Mouse (Mus musculus) limb, embryonic 14.5 days (tissue): ENCODE data around the gene Rrp9. TPM values are rescaled to one million over a fixed set of nuclear protein-coding genes. Genes with fewer than 3 reads are reported as not detected.
"Not testable (repeated sequence)": the region's sequence is repeated elsewhere in the genome, so short reads cannot be mapped to it uniquely, and the experiment has no call there.

Experiments
- ATAC-seq: fragments of 200-750 bp; cut with Nextera tagmentation; 2 replicates; pipeline ENCODE4 v1.8.0; 2017; ENCODE audit warnings: low read depth, moderate number of reproducible peaks, moderate TSS enrichment; ENCODE audit not compliant: low FRiP score
- DNase-seq: peaks from one replicate; pipeline ENCODE4 v3.0.0-alpha.2; 2015; ENCODE audit warnings: low spot score
- H3K27ac ChIP-seq: fragments of 300-500 bp; sonication (generic); replicated peaks from 2 replicates; pipeline ENCODE4 v1.5.1; 2014; ENCODE audit warnings: low read depth, mild to moderate bottlenecking, low read length, moderate library complexity, mixed read lengths
- H3K27me3 ChIP-seq: fragments of 300-500 bp; sonication (generic); 2 replicates; pipeline ENCODE4 v1.6.1; 2014; ENCODE audit warnings: low read length, mixed read lengths; ENCODE audit not compliant: control insufficient read depth, insufficient read depth
- H3K36me3 ChIP-seq: fragments of 300-500 bp; sonication (generic); 2 replicates; pipeline ENCODE4 v1.6.1; 2014; ENCODE audit warnings: mild to moderate bottlenecking, low read length, moderate library complexity, mixed read lengths; ENCODE audit not compliant: control insufficient read depth, insufficient read depth
- H3K4me1 ChIP-seq: fragments of 300-500 bp; sonication (generic); 2 replicates; pipeline ENCODE4 v1.6.1; 2014; ENCODE audit warnings: antibody characterized with exemption, low read length, mixed read lengths; ENCODE audit not compliant: control insufficient read depth, insufficient read depth
- H3K4me2 ChIP-seq: fragments of 300-500 bp; sonication (generic); replicated peaks from 2 replicates; pipeline ENCODE4 v1.6.1; 2014; ENCODE audit warnings: low read depth, mild to moderate bottlenecking, low read length, moderate library complexity; ENCODE audit not compliant: severe bottlenecking
- H3K4me3 ChIP-seq: fragments of 300-500 bp; sonication (generic); replicated peaks from 2 replicates; pipeline ENCODE4 v1.5.1; 2014; ENCODE audit warnings: low read length
- H3K9ac ChIP-seq: fragments of 300-500 bp; sonication (generic); 2 replicates; pipeline ENCODE4 v1.6.1; 2014; ENCODE audit warnings: mild to moderate bottlenecking, low read depth, low read length, moderate library complexity; ENCODE audit not compliant: severe bottlenecking
- H3K9me3 ChIP-seq: fragments of 300-500 bp; sonication (generic); 2 replicates; pipeline ENCODE4 v1.6.1; 2016; ENCODE audit warnings: low read length; ENCODE audit not compliant: control insufficient read depth
- POLR2A ChIP-seq: fragments of 200-500 bp; IDR thresholded peaks from 2 replicates; pipeline ENCODE4 v1.8.0; 2012; ENCODE audit warnings: inconsistent platforms, mild to moderate bottlenecking, moderate library complexity, borderline replicate concordance; ENCODE audit not compliant: insufficient read depth, insufficient read length; ENCODE audit errors: extremely low read depth
- WGBS: fragments of 180-500 bp; shearing (Covaris S2); extraction: QIAGEN DNeasy Blood & Tissue Kit; methylation state at CpG from one replicate; pipeline ENCODE4 v1.1.7; 2014; 5-methylcytosine and 5-hydroxymethylcytosine counted together
- polyA plus RNA-seq, 2 experiments: library from polyadenylated mRNA; depleted of rRNA in 1 of 2; stranded (reverse) in 1 of 2; unstranded in 1 of 2; fragments of >200 nt; fragmentation: Nextera tagmentation in 1 of 2; extraction: Ambion mirVana in 1 of 2; gene quantifications; 2 replicates each; pipeline versions ENCODE4 v1.2.1 to v1.2.3; 2012 to 2014

Rrp9 gene
- polyA plus RNA-seq, 2 experiments = 42.7 to 44.2 TPM

- H3K4me1 ChIP-seq = peaks cover under 1% of the 10 kb centered on the region; the same call in 1 of the 2 replicates
- 93% methylated on average over 10 of the region's 10 CpGs for WGBS
- H3K27me3 ChIP-seq = no peaks in the 10 kb centered on the region
- H3K36me3 ChIP-seq = peaks cover 53% of the 10 kb centered on the region
- ATAC-seq = no peak
- H3K4me3 ChIP-seq = no peak overlapping the region
- no peak overlapping the region for H3K9ac ChIP-seq
- no peak for DNase-seq
- no peak overlapping the region for H3K4me2 ChIP-seq
- no peak for TF ChIP-seq POLR2A
- no peak overlapping the region for H3K27ac ChIP-seq
- no peaks in the 10 kb centered on the region for H3K9me3 ChIP-seq
Measured at GRCm38 (mm10) chr9:106483136-106483535, 7.4 kb downstream of the Rrp9 start.

GRCm38 (mm10) chr9:106483606-106484005 lies 7.8 kb downstream of the Rrp9 start:
- H3K9me3 ChIP-seq = no peaks in the 10 kb centered on the region
- ATAC-seq = no peak
- no peak overlapping the region for H3K9ac ChIP-seq
- H3K27me3 ChIP-seq = no peaks in the 10 kb centered on the region
- H3K4me3 ChIP-seq = no peak overlapping the region
- H3K4me2 ChIP-seq = no peak overlapping the region
- no peak for DNase-seq
- H3K36me3 ChIP-seq = peaks cover 53% of the 10 kb centered on the region
- WGBS = 94% methylated on average over 16 of the region's 17 CpGs
- TF ChIP-seq POLR2A = no peak
- no peak overlapping the region for H3K27ac ChIP-seq
- no peaks in the 10 kb centered on the region for H3K4me1 ChIP-seq

- Histone ChIP-seq H3K27ac (no peak overlapping the region), H3K36me3 (peaks cover 53% of the 10 kb centered on the region), H3K4me3 (no peak overlapping the region), H3K9ac (no peak overlapping the region), H3K27me3 (no peaks in the 10 kb centered on the region), H3K4me2 (no peak overlapping the region), H3K4me1 (no peaks in the 10 kb centered on the region), H3K9me3 (no peaks in the 10 kb centered on the region)
- 80% methylated on average over 10 of the region's 10 CpGs for WGBS
- ATAC-seq = no peak
- TF ChIP-seq POLR2A = no peak
- no peak for DNase-seq
Measured at GRCm38 (mm10) chr9:106485076-106485475, 9.3 kb downstream of the Rrp9 start.

- not testable (repeated sequence) for H3K27me3 ChIP-seq, H3K9me3 ChIP-seq, H3K4me3 ChIP-seq, H3K9ac ChIP-seq, H3K27ac ChIP-seq, ATAC-seq, DNase-seq, H3K4me1 ChIP-seq, H3K4me2 ChIP-seq
- 81% methylated on average over 6 of the region's 6 CpGs for WGBS
- peaks cover 36% of the 10 kb centered on the region for H3K36me3 ChIP-seq
Measured at GRCm38 (mm10) chr9:106487602-106488001, 11.8 kb downstream of the Rrp9 start.

- DNase-seq (no peak), ATAC-seq (no peak)
- Histone ChIP-seq H3K9me3 (no peaks in the 10 kb centered on the region), H3K9ac (no peak within 1 kb of the TSS), H3K27ac (no peak within 1 kb of the TSS), H3K36me3 (no peaks in the 10 kb centered on the region), H3K4me3 (no peak within 1 kb of the TSS), H3K4me1 (no peaks in the 10 kb centered on the region), H3K4me2 (no peak within 1 kb of the TSS), H3K27me3 (no peaks in the 10 kb centered on the region)
- no peak for TF ChIP-seq POLR2A
- WGBS = 87% methylated on average over 6 of the region's 6 CpGs
Measured at GRCm38 (mm10) chr9:106499667-106500066, 23.9 kb downstream of the Rrp9 start, which contains the start of gene Iqcf1. Gene Iqcf1, plus strand, starts transcription at chr9:106499967.

GRCm38 (mm10) chr9:106501846-106502245 lies 26.1 kb downstream of the Rrp9 start:
- no peak overlapping the region for H3K27ac ChIP-seq
- TF ChIP-seq POLR2A = no peak
- no peak for ATAC-seq
- H3K9me3 ChIP-seq = no peaks in the 10 kb centered on the region
- H3K36me3 ChIP-seq = no peaks in the 10 kb centered on the region
- no peaks in the 10 kb centered on the region for H3K4me1 ChIP-seq
- H3K4me2 ChIP-seq = no peak overlapping the region
- no peak overlapping the region for H3K9ac ChIP-seq
- H3K4me3 ChIP-seq = no peak overlapping the region
- 84% methylated on average over 22 of the region's 22 CpGs for WGBS
- no peaks in the 10 kb centered on the region for H3K27me3 ChIP-seq
- DNase-seq = no peak
